Mouse (Mus musculus) limb, embryonic 13.5 days (tissue): Measurements from ENCODE around the gene Sez6l. TPM values are rescaled to one million over a fixed set of nuclear protein-coding genes. Genes with fewer than 3 reads are reported as not detected.
A peak's percentile ranks its signal among the peaks of the same experiment; 100 is the strongest.

Experiments used
- ATAC-seq: fragments of 200-750 bp; cut with Nextera tagmentation; 2 replicates; pipeline ENCODE4 v1.8.0; 2017; ENCODE audit warnings: low read depth, moderate number of reproducible peaks, moderate TSS enrichment; ENCODE audit not compliant: low FRiP score
- H3K27ac ChIP-seq: fragments of 300-500 bp; sonication (generic); 2 replicates; pipeline ENCODE4 v1.5.1; 2015; ENCODE audit warnings: inconsistent platforms, mild to moderate bottlenecking, moderate library complexity
- H3K27me3 ChIP-seq: fragments of 300-500 bp; sonication (generic); 2 replicates; pipeline ENCODE4 v1.6.1; 2015; ENCODE audit warnings: mild to moderate bottlenecking, inconsistent platforms
- H3K36me3 ChIP-seq: fragments of 300-500 bp; sonication (generic); 2 replicates; pipeline ENCODE4 v1.6.1; 2015; ENCODE audit warnings: inconsistent platforms, mild to moderate bottlenecking, moderate library complexity
- H3K4me1 ChIP-seq: fragments of 300-500 bp; sonication (generic); 2 replicates; pipeline ENCODE4 v1.6.1; 2015; ENCODE audit warnings: inconsistent platforms
- H3K4me2 ChIP-seq: fragments of 300-500 bp; sonication (generic); replicated peaks from 2 replicates; pipeline ENCODE4 v1.6.1; 2015; ENCODE audit warnings: inconsistent platforms, mild to moderate bottlenecking, moderate library complexity
- H3K4me3 ChIP-seq: fragments of 300-500 bp; sonication (generic); 2 replicates; pipeline ENCODE4 v1.5.1; 2015; ENCODE audit warnings: moderate library complexity, mild to moderate bottlenecking, inconsistent platforms
- H3K9ac ChIP-seq: fragments of 300-500 bp; sonication (generic); 2 replicates; pipeline ENCODE4 v1.6.1; 2015; ENCODE audit warnings: mild to moderate bottlenecking, inconsistent platforms
- H3K9me3 ChIP-seq: fragments of 300-500 bp; sonication (generic); 2 replicates; pipeline ENCODE4 v1.6.1; 2016; ENCODE audit warnings: inconsistent platforms
- WGBS: fragments of 180-500 bp; shearing (Covaris S2); methylation state at CpG from one replicate; pipeline ENCODE4 v1.1.7; 2015; 5-methylcytosine and 5-hydroxymethylcytosine counted together
- polyA plus RNA-seq: library from polyadenylated mRNA; unstranded; fragments of >200 nt; fragmentation: Nextera tagmentation; extraction: Ambion mirVana; gene quantifications from 2 replicates; pipeline ENCODE4 v1.2.1, GENCODE M21; 2015

The Sez6l gene
- polyA plus RNA-seq, 1 experiment from 2014 or later = 0.25 TPM

- Histone ChIP-seq H3K27ac (peak overlapping the region; percentile 28; the same call in 1 of the 2 replicates), H3K4me3 (no peak overlapping the region), H3K36me3 (no peaks in the 10 kb centered on the region), H3K4me1 (peaks cover 67% of the 10 kb centered on the region), H3K27me3 (no peaks in the 10 kb centered on the region; the same call in 1 of the 2 replicates), H3K4me2 (no peak overlapping the region), H3K9ac (no peak overlapping the region), H3K9me3 (no peaks in the 10 kb centered on the region)
- 27% methylated on average over 3 of the region's 3 CpGs for WGBS
- ATAC-seq = peak; percentile 16; the same call in 1 of the 2 replicates
Measured at GRCm38 (mm10) chr5:112603594-112603993, 26.6 kb upstream of the Sez6l start.

GRCm38 (mm10) chr5:112600309-112600939 lies 23.4 kb upstream of the Sez6l start:
- Histone ChIP-seq H3K27ac (no peak overlapping the region; the same call in 1 of the 2 replicates), H3K4me3 (no peak overlapping the region), H3K27me3 (no peaks in the 10 kb centered on the region; the same call in 1 of the 2 replicates), H3K9ac (no peak overlapping the region), H3K4me2 (no peak overlapping the region), H3K36me3 (no peaks in the 10 kb centered on the region), H3K9me3 (no peaks in the 10 kb centered on the region), H3K4me1 (peaks cover 42% of the 10 kb centered on the region)
- 27% methylated on average over 11 of the region's 11 CpGs for WGBS
- ATAC-seq = peak; percentile 39; the same call in 1 of the 2 replicates

- Histone ChIP-seq H3K4me2 (no peak overlapping the region), H3K9me3 (no peaks in the 10 kb centered on the region), H3K27ac (no peak overlapping the region), H3K9ac (no peak overlapping the region), H3K27me3 (peaks cover 3% of the 10 kb centered on the region), H3K36me3 (no peaks in the 10 kb centered on the region), H3K4me1 (peaks cover 36% of the 10 kb centered on the region), H3K4me3 (no peak overlapping the region)
- no peak for ATAC-seq
- 69% methylated on average over 6 of the region's 6 CpGs for WGBS
Measured at GRCm38 (mm10) chr5:112599538-112600308, 22.7 kb upstream of the Sez6l start.

GRCm38 (mm10) chr5:112597876-112598275 lies 20.9 kb upstream of the Sez6l start:
- Histone ChIP-seq H3K36me3 (no peaks in the 10 kb centered on the region), H3K27ac (no peak overlapping the region), H3K4me3 (no peak overlapping the region), H3K9ac (no peak overlapping the region), H3K4me2 (no peak overlapping the region), H3K27me3 (peaks cover 7% of the 10 kb centered on the region), H3K4me1 (peaks cover 20% of the 10 kb centered on the region), H3K9me3 (no peaks in the 10 kb centered on the region)
- no peak for ATAC-seq
- 87% methylated on average over 6 of the region's 6 CpGs for WGBS

GRCm38 (mm10) chr5:112597307-112597706 lies 20.3 kb upstream of the Sez6l start:
- no peak for ATAC-seq
- 86% methylated on average over 2 of the region's 2 CpGs for WGBS
- no peak overlapping the region for H3K4me3 ChIP-seq
- H3K4me1 ChIP-seq = peaks cover 20% of the 10 kb centered on the region
- no peak overlapping the region for H3K9ac ChIP-seq
- no peaks in the 10 kb centered on the region for H3K9me3 ChIP-seq
- H3K36me3 ChIP-seq = no peaks in the 10 kb centered on the region
- no peak overlapping the region for H3K4me2 ChIP-seq
- H3K27ac ChIP-seq = no peak overlapping the region
- peaks cover 10% of the 10 kb centered on the region for H3K27me3 ChIP-seq

- no peak overlapping the region for H3K4me3 ChIP-seq
- H3K9me3 ChIP-seq = no peaks in the 10 kb centered on the region
- no peak for ATAC-seq
- H3K9ac ChIP-seq = no peak overlapping the region
- WGBS = 77% methylated on average over 9 of the region's 9 CpGs
- H3K4me2 ChIP-seq = no peak overlapping the region
- no peak overlapping the region for H3K27ac ChIP-seq
- H3K4me1 ChIP-seq = peaks cover 20% of the 10 kb centered on the region
- H3K36me3 ChIP-seq = no peaks in the 10 kb centered on the region
- H3K27me3 ChIP-seq = peaks cover 11% of the 10 kb centered on the region
Measured at GRCm38 (mm10) chr5:112596729-112597128, 19.7 kb upstream of the Sez6l start.

GRCm38 (mm10) chr5:112595701-112596632 lies 19.0 kb upstream of the Sez6l start:
- Histone ChIP-seq H3K9me3 (no peaks in the 10 kb centered on the region), H3K27ac (no peak overlapping the region), H3K27me3 (peaks cover 12% of the 10 kb centered on the region), H3K4me2 (no peak overlapping the region), H3K4me3 (no peak overlapping the region), H3K4me1 (peaks cover 16% of the 10 kb centered on the region), H3K36me3 (no peaks in the 10 kb centered on the region), H3K9ac (no peak overlapping the region)
- 64% methylated on average over 7 of the region's 7 CpGs for WGBS
- no peak for ATAC-seq

GRCm38 (mm10) chr5:112591706-112592105 lies 14.7 kb upstream of the Sez6l start:
- Histone ChIP-seq H3K36me3 (no peaks in the 10 kb centered on the region), H3K9ac (no peak overlapping the region), H3K4me1 (no peaks in the 10 kb centered on the region), H3K9me3 (no peaks in the 10 kb centered on the region), H3K4me3 (no peak overlapping the region), H3K27me3 (peaks cover 15% of the 10 kb centered on the region), H3K27ac (no peak overlapping the region), H3K4me2 (no peak overlapping the region)
- 72% methylated on average over 1 of the region's 1 CpGs for WGBS
- no peak for ATAC-seq

- Histone ChIP-seq H3K9me3 (no peaks in the 10 kb centered on the region), H3K4me2 (no peak overlapping the region), H3K9ac (no peak overlapping the region), H3K4me3 (no peak overlapping the region), H3K4me1 (peaks cover 7% of the 10 kb centered on the region), H3K36me3 (no peaks in the 10 kb centered on the region), H3K27me3 (peaks cover 36% of the 10 kb centered on the region), H3K27ac (no peak overlapping the region)
- WGBS = 48% methylated on average over 6 of the region's 6 CpGs
- ATAC-seq = no peak
Measured at GRCm38 (mm10) chr5:112586071-112586470, 9.1 kb upstream of the Sez6l start.

GRCm38 (mm10) chr5:112584155-112584769 lies 7.3 kb upstream of the Sez6l start:
- no peak overlapping the region for H3K9ac ChIP-seq
- 87% methylated on average over 4 of the region's 4 CpGs for WGBS
- no peak overlapping the region for H3K27ac ChIP-seq
- peaks cover 7% of the 10 kb centered on the region for H3K4me1 ChIP-seq
- H3K9me3 ChIP-seq = no peaks in the 10 kb centered on the region
- peaks cover 54% of the 10 kb centered on the region for H3K27me3 ChIP-seq
- no peak overlapping the region for H3K4me2 ChIP-seq
- H3K4me3 ChIP-seq = no peak overlapping the region
- no peak for ATAC-seq
- no peaks in the 10 kb centered on the region for H3K36me3 ChIP-seq

- Histone ChIP-seq H3K4me2 (no peak overlapping the region), H3K4me1 (peaks cover 7% of the 10 kb centered on the region), H3K27ac (no peak overlapping the region), H3K9me3 (no peaks in the 10 kb centered on the region), H3K4me3 (no peak overlapping the region), H3K9ac (no peak overlapping the region), H3K36me3 (no peaks in the 10 kb centered on the region), H3K27me3 (peaks cover 64% of the 10 kb centered on the region)
- 24% methylated on average over 9 of the region's 9 CpGs for WGBS
- ATAC-seq = no peak
Measured at GRCm38 (mm10) chr5:112583304-112583703, 6.3 kb upstream of the Sez6l start.
